Mouse (Mus musculus) limb, embryonic 14.5 days (tissue): ENCODE results near the gene Flt1. TPM values are rescaled to one million over a fixed set of nuclear protein-coding genes. Genes with fewer than 3 reads are reported as not detected.
A peak's percentile ranks its signal among the peaks of the same experiment; 100 is the strongest.

Experiments
- ATAC-seq: fragments of 200-750 bp; cut with Nextera tagmentation; 2 replicates; pipeline ENCODE4 v1.8.0; 2017; ENCODE audit warnings: low read depth, moderate number of reproducible peaks, moderate TSS enrichment; ENCODE audit not compliant: low FRiP score
- DNase-seq: peaks from one replicate; pipeline ENCODE4 v3.0.0-alpha.2; 2015; ENCODE audit warnings: low spot score
- H3K27ac ChIP-seq: fragments of 300-500 bp; sonication (generic); replicated peaks from 2 replicates; pipeline ENCODE4 v1.5.1; 2014; ENCODE audit warnings: low read depth, mild to moderate bottlenecking, low read length, moderate library complexity, mixed read lengths
- H3K27me3 ChIP-seq: fragments of 300-500 bp; sonication (generic); 2 replicates; pipeline ENCODE4 v1.6.1; 2014; ENCODE audit warnings: low read length, mixed read lengths; ENCODE audit not compliant: control insufficient read depth, insufficient read depth
- H3K36me3 ChIP-seq: fragments of 300-500 bp; sonication (generic); 2 replicates; pipeline ENCODE4 v1.6.1; 2014; ENCODE audit warnings: mild to moderate bottlenecking, low read length, moderate library complexity, mixed read lengths; ENCODE audit not compliant: control insufficient read depth, insufficient read depth
- H3K4me1 ChIP-seq: fragments of 300-500 bp; sonication (generic); 2 replicates; pipeline ENCODE4 v1.6.1; 2014; ENCODE audit warnings: antibody characterized with exemption, low read length, mixed read lengths; ENCODE audit not compliant: control insufficient read depth, insufficient read depth
- H3K4me2 ChIP-seq: fragments of 300-500 bp; sonication (generic); replicated peaks from 2 replicates; pipeline ENCODE4 v1.6.1; 2014; ENCODE audit warnings: low read depth, mild to moderate bottlenecking, low read length, moderate library complexity; ENCODE audit not compliant: severe bottlenecking
- H3K4me3 ChIP-seq: fragments of 300-500 bp; sonication (generic); replicated peaks from 2 replicates; pipeline ENCODE4 v1.5.1; 2014; ENCODE audit warnings: low read length
- H3K9ac ChIP-seq: fragments of 300-500 bp; sonication (generic); 2 replicates; pipeline ENCODE4 v1.6.1; 2014; ENCODE audit warnings: mild to moderate bottlenecking, low read depth, low read length, moderate library complexity; ENCODE audit not compliant: severe bottlenecking
- H3K9me3 ChIP-seq: fragments of 300-500 bp; sonication (generic); 2 replicates; pipeline ENCODE4 v1.6.1; 2016; ENCODE audit warnings: low read length; ENCODE audit not compliant: control insufficient read depth
- POLR2A ChIP-seq: fragments of 200-500 bp; IDR thresholded peaks from 2 replicates; pipeline ENCODE4 v1.8.0; 2012; ENCODE audit warnings: inconsistent platforms, mild to moderate bottlenecking, moderate library complexity, borderline replicate concordance; ENCODE audit not compliant: insufficient read depth, insufficient read length; ENCODE audit errors: extremely low read depth
- WGBS: fragments of 180-500 bp; shearing (Covaris S2); extraction: QIAGEN DNeasy Blood & Tissue Kit; methylation state at CpG from one replicate; pipeline ENCODE4 v1.1.7; 2014; 5-methylcytosine and 5-hydroxymethylcytosine counted together
- polyA plus RNA-seq, 2 experiments: library from polyadenylated mRNA; depleted of rRNA in 1 of 2; stranded (reverse) in 1 of 2; unstranded in 1 of 2; fragments of >200 nt; fragmentation: Nextera tagmentation in 1 of 2; extraction: Ambion mirVana in 1 of 2; gene quantifications; 2 replicates each; pipeline versions ENCODE4 v1.2.1 to v1.2.3; 2012 to 2014

The Flt1 gene
- 6.3 and 6.4 TPM in 2 replicates for polyA plus RNA-seq (2012; rRNA removed)
- 10.0 and 12.3 TPM in 2 replicates for polyA plus RNA-seq (2014; fragmentation: Nextera tagmentation; extraction: Ambion mirVana)

DNA sequence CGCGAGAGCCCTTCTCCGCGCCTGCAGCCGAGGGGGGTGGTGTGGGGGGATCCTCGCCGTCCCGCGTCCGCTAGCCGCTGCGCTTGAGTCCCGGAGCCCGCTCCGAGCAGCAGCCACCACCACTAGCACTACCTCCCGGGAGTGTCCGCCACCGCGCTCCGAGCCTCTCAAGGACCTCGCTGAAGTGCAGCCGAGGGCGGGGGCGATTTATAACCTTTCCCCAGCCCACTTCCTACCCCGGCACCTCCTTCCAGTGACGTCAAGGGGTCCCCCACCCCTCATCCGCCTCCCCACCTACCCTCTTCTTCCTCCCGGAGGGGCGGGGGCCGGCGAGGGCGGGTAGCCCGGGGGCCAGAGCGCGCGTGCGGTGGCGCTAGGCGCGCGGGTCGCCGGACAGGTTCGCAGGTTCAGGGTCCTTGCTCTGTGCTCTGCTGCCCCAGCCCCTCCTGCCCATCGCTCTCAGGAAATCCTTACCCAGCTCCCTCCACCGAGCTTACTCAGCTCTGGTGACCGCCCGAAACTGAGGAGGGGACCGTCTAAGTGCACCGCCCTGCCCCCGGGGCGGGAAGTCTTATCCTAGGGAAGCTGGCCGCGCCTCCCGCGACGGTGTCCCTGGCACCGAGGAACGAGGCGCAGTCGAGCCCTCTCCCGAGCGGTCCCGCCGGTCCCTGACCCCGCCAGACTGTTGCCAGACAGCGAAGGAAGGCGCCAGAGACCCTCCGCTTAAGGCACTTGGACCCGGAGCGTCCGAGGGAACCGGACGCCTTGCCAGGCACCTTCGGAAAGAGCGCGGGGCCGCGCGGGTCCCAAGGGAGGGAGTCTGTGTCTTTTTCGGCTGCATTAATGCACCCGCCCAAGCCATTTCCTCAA lies at the start of gene Flt1:
Gene Flt1, minus strand, starts transcription at position 181 of the 870 bp plus-strand sequence.
- Histone ChIP-seq H3K27me3 (peaks cover 79% of the 10 kb centered on the region), H3K27ac (no peak within 1 kb of the TSS), H3K4me1 (peaks cover 12% of the 10 kb centered on the region; the same call in 1 of the 2 replicates), H3K4me3 (peak within 1 kb of the TSS; percentile 47), H3K9ac (peak within 1 kb of the TSS; percentile 41), H3K36me3 (no peaks in the 10 kb centered on the region), H3K9me3 (no peaks in the 10 kb centered on the region), H3K4me2 (peak within 1 kb of the TSS; percentile 79)
- no peak; the same call in 1 of the 2 replicates for ATAC-seq
- under 1% methylated on average over 54 of the region's 82 CpGs for WGBS
- no peak for DNase-seq
- no peak for TF ChIP-seq POLR2A

DNA sequence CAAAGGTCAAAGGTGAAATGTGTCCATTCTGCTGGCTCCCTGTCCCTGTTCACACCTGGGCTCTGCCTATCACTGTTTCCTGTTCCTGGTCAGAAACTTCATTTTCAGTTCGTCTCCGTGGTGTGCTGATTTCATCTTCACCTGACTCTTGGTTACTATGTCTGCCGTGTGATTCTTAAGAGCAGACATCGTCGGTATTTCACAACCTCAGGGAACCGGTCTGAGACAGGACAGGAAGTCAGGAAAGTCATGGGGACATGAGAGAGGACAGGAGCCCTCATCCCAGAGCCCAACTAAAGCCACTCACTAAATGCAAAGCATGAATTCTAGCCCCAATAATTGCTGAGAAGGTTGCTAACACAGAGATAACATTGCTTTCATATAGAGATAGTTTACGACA lies 49.4 kb upstream of the Flt1 start:
- H3K4me1 ChIP-seq: peaks cover 16% of the 10 kb centered on the region
- TF ChIP-seq POLR2A: no peak
- no peak overlapping the region for H3K4me2 ChIP-seq
- no peaks in the 10 kb centered on the region for H3K27me3 ChIP-seq
- H3K27ac ChIP-seq: no peak overlapping the region
- DNase-seq (no peak), ATAC-seq (no peak)
- H3K9me3 ChIP-seq: no peaks in the 10 kb centered on the region
- no peaks in the 10 kb centered on the region for H3K36me3 ChIP-seq
- 79% methylated on average over 7 of the region's 7 CpGs for WGBS
- no peak overlapping the region for H3K4me3 ChIP-seq
- no peak overlapping the region for H3K9ac ChIP-seq

DNA sequence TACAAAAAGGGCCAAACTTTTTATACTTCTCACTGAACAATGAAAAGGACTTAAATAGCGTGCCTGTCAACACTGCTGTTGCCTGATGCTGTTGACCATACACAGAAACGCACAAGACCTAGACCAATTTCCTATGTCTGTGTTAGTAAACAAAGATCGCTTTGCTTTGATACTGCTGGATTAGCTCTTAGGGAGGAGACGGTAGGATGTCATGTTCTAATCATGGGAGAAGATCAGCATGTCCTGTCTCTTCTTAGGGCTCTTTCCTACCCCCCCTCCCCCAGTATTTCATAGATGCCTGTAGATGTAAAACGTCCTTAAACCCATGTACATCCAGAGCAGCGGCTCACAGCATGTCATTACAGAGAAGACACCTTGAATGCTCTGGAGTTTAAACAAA lies 44.1 kb upstream of the Flt1 start:
- no peak overlapping the region for H3K4me2 ChIP-seq
- no peak overlapping the region for H3K27ac ChIP-seq
- no peaks in the 10 kb centered on the region for H3K4me1 ChIP-seq
- WGBS: 66% methylated on average over 6 of the region's 6 CpGs
- no peak for DNase-seq
- no peaks in the 10 kb centered on the region for H3K27me3 ChIP-seq
- no peak for ATAC-seq
- no peaks in the 10 kb centered on the region for H3K36me3 ChIP-seq
- no peak for TF ChIP-seq POLR2A
- no peak overlapping the region for H3K9ac ChIP-seq
- no peaks in the 10 kb centered on the region for H3K9me3 ChIP-seq
- H3K4me3 ChIP-seq: no peak overlapping the region

DNA sequence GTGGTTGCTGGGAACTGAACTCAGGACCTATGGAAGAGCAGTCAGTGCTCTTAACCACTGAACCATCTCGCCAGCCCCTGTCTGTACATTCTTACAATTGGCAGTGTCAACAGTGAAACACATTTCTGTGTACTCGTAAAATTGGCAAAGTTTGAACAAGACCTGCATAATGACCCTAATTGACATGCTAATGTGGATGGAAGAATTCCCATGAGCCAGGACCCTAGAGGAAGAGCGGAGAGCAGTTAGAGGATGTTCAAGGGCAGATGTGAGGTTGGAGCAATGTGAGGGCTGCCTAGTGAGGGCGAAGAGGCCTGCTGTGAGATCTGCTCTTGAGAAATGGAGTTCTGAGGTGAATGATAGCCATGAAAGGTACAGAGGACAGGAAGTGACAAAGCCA lies 38.2 kb upstream of the Flt1 start:
- Histone ChIP-seq H3K9me3 (no peaks in the 10 kb centered on the region), H3K9ac (no peak overlapping the region), H3K36me3 (no peaks in the 10 kb centered on the region), H3K4me1 (no peaks in the 10 kb centered on the region), H3K4me2 (no peak overlapping the region), H3K4me3 (no peak overlapping the region), H3K27ac (no peak overlapping the region), H3K27me3 (no peaks in the 10 kb centered on the region)
- 92% methylated on average over 4 of the region's 4 CpGs for WGBS
- TF ChIP-seq POLR2A: no peak
- ATAC-seq (no peak), DNase-seq (no peak)

DNA sequence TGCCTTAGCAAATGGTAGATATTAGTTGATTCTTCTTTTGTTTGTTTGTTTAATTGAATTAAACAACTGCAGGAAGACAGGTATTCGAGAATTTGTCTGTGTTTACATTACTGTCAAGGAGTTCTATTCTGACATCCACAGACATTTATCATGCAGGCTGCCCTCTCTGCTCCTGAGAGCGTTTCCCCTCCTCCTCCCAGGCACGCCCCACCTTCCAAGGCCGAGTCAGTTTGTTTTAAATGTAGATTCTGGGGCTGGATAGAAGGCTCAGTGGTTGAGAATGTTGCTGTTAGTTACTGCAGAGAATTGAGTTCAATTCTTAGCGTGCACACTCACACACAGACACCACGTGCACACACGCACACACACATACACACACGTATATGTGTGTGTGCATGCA lies 36.2 kb upstream of the Flt1 start:
- H3K4me2 ChIP-seq: no peak overlapping the region
- H3K4me1 ChIP-seq: no peaks in the 10 kb centered on the region
- no peak for TF ChIP-seq POLR2A
- H3K4me3 ChIP-seq: no peak overlapping the region
- DNase-seq (no peak), ATAC-seq (no peak)
- no peak overlapping the region for H3K27ac ChIP-seq
- H3K9ac ChIP-seq: no peak overlapping the region
- no peaks in the 10 kb centered on the region for H3K36me3 ChIP-seq
- H3K9me3 ChIP-seq: no peaks in the 10 kb centered on the region
- 25% methylated on average over 8 of the region's 8 CpGs for WGBS
- H3K27me3 ChIP-seq: no peaks in the 10 kb centered on the region
